Mouse (Mus musculus) subcutaneous adipose tissue, adult 2 months (tissue): Measurements from ENCODE around the gene Atp6v0a2. TPM values are rescaled to one million over a fixed set of nuclear protein-coding genes. Genes with fewer than 3 reads are reported as not detected.

Source experiments
- polyA plus RNA-seq: library from polyadenylated mRNA; depleted of rRNA; stranded (reverse); fragments of >200 nt; gene quantifications from 2 replicates; pipeline ENCODE4 v1.2.3, GENCODE M21; 2012; ENCODE audit warnings: low replicate concordance; rRNA removed

Gene Atp6v0a2
- 40.0 and 51.1 TPM in 2 replicates for polyA plus RNA-seq

GRCm38 (mm10) chr5:124628448-124629363, at the start of gene Atp6v0a2:
Gene Atp6v0a2, plus strand, starts transcription at chr5:124628576.

DNA sequence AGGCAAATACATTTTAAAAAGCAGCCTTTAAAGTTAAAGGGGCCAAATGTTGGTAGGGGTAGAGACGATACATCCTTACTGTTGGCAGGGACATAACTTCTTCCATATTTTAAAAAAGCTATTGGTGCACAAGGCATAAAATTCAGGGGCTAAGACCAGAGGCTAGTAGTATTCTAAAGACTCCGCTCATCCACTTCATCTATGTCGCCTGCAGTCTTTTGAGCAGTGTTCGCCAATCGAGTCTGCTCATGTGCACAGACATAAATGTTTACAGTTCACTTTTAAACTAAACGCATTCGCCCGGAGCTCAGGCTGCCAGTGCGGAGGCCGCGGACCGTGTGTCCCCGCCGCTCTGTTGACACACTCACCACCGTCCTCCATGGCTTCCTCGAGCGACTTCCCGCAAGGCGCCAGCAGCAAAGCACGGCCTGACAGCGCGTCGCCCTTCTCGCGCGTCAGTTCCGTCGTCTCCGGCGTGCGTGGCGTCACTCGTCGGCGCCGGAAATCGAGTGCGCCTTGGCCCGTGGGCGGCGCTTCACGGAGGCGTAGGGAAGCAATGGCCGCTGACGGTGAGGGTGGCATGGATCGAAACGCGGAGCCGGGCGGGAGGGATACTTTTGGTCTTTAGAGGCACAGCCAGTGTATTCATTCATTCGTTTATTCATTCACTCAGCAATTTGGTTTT, 49.6 kb upstream of the Atp6v0a2 start, which contains the start of the genes Eif2b1 and Gtf2h3:
Eif2b1 (minus strand) TSS at position 499 of the 685 bp plus-strand sequence.
Gtf2h3 (plus strand) TSS at position 508 of the 685 bp plus-strand sequence.

GRCm38 (mm10) chr5:124724997-124725396, 96.6 kb downstream of the Atp6v0a2 start, which contains the start of gene Dnah10:
Gene Dnah10, plus strand, starts transcription at chr5:124725085.

Other genes starting within 250 kb of the Atp6v0a2 start
- 13.3 and 22.5 TPM in 2 replicates for gene Sbno1, start 202.6 kb upstream of the Atp6v0a2 start, polyA plus RNA-seq
- 84.6 and 114 TPM in 2 replicates for gene Kmt5a, start 188.6 kb upstream of the Atp6v0a2 start, polyA plus RNA-seq
- 29.6 and 41.9 TPM in 2 replicates for gene Rilpl2, start 150.2 kb upstream of the Atp6v0a2 start, polyA plus RNA-seq
- gene Snrnp35, start 145.4 kb upstream of the Atp6v0a2 start, polyA plus RNA-seq, result 4.6 and 7.0 TPM in 2 replicates
- gene Rilpl1, start 97.2 kb upstream of the Atp6v0a2 start, polyA plus RNA-seq, result 8.0 and 15.5 TPM in 2 replicates
- 125 and 160 TPM in 2 replicates for gene Tmed2, start 87.9 kb upstream of the Atp6v0a2 start, polyA plus RNA-seq
- 11.4 and 16.9 TPM in 2 replicates for gene Ddx55, start 75.7 kb upstream of the Atp6v0a2 start, polyA plus RNA-seq
- 29.8 and 37.8 TPM in 2 replicates for gene Eif2b1, start 49.4 kb upstream of the Atp6v0a2 start, polyA plus RNA-seq
- 37.5 and 65.8 TPM in 2 replicates for gene Gtf2h3, start 49.4 kb upstream of the Atp6v0a2 start, polyA plus RNA-seq
- 0.17 and 0.18 TPM in 2 replicates for gene Dnah10, start 96.5 kb downstream of the Atp6v0a2 start, polyA plus RNA-seq
- gene Ccdc92, start 233.8 kb downstream of the Atp6v0a2 start, polyA plus RNA-seq, result 0.85 and 5.5 TPM in 2 replicates
- 26.0 and 31.8 TPM in 2 replicates for gene Zfp664, start 234.1 kb downstream of the Atp6v0a2 start, polyA plus RNA-seq